Mouse (Mus musculus): ENCODE data around the gene Tsfm.

Tsfm gene

DNA sequence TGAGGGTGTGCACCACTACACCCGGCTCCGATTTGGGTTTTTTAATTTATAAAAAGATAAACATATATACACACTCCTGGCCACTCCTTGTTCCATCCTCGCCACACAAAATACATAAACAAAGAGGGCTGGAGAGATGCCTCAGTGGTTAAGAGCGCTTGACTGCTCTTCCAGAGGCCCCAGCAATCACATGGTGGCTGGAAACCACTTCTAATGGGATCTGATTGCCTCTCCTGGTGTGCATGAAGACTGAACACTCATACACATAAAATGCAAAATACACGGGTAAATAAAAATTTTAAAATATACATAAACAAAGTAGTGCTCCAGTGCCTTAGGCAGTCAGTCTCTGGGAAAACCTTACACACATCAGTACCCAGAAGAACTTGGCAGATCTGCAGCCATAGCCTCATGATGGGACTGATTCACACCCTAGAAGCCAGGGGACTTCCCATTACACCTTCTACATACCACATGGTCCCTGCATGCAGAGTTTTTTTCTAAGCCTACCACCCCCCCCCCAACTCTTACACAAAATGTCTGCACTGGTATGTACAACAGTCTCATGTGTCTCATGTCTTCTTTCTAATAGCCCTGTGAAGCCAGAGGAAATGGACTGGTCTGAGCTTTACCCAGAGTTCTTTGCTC, 12.0 kb upstream of the Tsfm start:
- intact Hi-C loops (cut with DNase I) = no loop called here

DNA sequence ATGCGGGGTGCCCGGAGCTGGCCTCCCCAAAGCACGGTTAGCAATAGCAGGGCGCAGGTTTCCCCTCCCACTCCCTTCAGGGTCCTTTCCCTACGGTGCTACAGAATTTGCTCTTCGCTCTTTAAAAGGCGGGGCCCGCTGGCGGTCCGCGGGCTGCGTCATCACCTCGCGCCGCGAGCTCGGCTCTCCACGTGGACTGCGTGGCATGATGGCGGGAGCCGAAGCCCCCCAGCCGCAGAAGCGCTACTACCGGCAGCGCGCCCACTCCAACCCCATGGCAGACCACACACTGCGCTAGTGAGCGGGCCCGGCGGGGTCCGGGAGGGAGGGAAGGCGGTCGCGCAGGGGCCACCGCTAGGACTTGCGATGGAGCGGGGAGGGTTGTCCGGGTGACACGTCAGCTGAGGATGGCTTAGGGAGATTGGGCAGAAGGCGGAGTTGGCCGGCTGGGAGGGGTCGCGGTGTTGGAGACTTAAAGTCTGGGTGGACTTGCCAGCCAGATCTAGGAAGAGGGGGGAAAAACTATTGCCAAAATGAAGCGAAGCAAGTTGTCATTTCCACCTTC, 11.2 kb upstream of the Tsfm start:
- intact Hi-C loops (cut with DNase I) = no loop called here

DNA sequence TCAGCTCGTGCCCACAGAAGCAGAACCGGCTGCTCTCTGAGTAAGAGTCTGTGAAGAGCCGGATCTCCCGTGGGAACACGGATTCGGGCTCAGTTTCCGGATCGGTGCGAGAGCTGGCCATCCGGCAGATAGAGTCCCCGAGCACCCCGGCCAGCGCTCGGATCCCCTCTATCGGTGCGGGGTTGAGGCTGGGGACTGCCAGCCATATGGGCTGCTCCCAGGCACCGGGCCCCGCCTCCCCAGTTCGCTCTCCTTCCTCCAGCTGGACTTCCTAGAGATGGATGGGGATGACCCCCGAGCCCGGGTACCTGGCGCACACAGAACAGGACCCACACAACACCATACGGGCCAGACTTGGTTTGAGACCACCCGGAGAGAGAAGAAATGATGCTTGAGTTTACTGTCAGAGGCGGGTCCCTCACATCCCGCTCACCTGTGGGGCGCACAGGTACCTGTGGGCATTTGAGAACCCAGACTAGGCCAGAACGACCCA, 10.7 kb upstream of the Tsfm start, which contains the start of the genes Mettl1 and Eef1akmt3:
Gene Mettl1 (plus strand): TSS at position 141 of the 493 bp plus-strand sequence.
Gene Eef1akmt3 (minus strand): TSS at position 240 of the 493 bp plus-strand sequence.
- intact Hi-C loops (cut with DNase I) = no loop called here

DNA sequence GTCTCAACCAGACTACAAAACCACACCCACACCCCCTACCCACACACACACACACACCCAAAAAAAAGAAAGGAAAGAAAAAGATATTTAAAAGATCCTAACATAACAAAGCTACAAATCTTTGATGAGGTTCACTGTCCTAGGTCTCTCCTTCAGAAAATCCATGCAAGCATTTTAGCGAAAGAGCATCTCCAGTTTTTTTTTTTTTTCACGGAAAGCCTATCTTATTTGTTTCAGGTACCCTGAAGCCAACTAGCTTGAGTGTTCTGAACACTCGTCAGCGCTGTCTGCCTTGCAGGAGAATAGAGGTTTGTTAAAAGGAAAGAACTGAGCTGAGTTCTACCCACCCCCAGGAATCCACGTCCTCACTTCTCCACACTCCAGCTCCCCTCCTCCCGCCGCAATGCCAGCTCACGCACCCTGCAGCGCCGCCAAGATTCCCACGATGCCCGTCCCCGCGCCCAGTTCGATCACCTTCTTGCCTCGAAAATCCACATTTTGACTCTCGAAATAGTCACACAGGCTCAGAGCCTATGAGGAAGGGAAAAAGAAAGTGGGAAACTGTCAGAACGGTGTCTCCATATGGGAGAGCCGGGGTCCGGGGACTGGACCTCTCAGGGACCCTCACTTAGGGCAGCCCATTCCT, 10.1 kb upstream of the Tsfm start:
- intact Hi-C loops (cut with DNase I) = no loop called here

DNA sequence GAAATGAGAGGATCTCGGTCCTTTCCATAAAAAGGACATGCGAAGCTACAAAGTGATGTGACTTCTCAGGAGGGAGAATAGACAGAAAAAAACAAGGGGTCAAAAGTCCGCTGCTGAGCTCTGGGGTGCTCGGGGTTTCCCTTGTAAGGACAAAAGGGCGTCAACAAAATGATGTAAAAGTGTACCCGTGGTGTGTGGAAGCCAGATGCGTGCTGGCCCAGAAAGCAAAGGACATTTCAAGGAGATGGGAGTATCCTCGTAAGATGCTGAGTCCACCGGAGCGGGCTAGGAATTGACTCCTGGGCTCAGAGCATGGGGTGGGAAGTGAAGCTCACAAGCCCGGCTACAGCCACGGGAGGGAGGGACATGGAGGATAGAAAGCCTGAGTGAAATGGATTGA, 7.0 kb upstream of the Tsfm start:
- intact Hi-C loops (cut with DNase I) = no loop called here

DNA sequence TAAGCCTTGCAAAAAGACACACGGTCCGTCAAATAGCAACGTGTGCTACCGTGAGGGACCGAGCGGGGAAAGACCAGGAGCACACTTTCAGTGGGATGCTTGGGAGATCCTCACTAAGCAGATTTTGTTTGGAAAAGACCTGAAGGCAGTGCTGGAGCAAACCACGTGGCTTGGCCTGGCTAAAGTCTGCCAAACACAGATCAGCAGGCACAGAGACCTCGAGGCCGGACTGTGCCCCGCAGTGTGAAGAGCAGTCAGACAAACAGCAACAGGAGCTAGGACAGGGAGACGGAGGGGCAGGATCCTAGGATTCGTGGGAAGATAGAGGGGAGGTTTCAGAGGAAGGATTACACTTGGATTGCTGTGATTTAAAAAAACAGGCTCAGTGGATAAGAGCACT, 5.6 kb upstream of the Tsfm start:
- intact Hi-C loops (cut with DNase I) = no loop called here

DNA sequence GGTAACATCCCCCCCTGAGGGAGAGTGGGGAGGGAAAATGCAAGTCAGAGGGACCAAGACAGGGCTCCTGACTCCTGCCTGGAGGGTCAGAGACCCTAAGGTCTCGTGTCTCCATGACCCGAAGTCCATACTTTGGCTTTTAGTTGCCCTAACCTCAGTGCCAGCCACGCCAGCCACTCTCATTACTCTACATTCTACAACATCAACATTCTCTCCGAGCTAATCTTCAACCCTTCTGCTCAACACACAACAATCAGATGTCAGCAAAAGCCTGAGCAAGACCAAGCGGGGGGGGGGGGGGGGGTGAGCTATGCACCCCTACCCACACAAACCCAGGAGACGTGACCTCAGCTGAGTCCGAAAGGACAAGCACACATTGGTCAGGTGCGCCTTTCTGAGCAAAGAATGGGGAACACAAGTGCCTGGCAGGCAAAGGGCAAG, 2.7 kb upstream of the Tsfm start:
- intact Hi-C loops (cut with DNase I) = no loop called here

DNA sequence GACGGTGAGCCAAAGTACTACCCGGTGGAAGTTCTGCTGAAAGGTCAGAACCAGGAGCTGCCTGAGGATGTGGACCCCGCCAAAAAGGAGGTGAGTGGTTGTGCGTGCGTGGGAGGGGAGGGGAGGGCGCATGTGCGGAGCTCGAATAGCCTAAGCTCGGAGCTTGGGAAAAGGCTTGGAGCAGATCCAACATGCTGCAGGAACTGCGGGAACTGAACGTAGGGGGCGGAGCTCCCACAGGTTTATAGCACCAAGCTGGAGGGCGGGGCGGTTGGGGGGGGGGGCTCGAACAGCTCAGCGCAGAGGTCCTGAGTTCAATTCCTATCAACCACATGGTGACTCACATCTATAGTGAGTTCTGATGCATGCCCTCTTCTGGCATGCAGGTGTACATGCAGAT, 12.2 kb downstream of the Tsfm start:
- intact Hi-C loops (cut with DNase I) = no loop called here

DNA sequence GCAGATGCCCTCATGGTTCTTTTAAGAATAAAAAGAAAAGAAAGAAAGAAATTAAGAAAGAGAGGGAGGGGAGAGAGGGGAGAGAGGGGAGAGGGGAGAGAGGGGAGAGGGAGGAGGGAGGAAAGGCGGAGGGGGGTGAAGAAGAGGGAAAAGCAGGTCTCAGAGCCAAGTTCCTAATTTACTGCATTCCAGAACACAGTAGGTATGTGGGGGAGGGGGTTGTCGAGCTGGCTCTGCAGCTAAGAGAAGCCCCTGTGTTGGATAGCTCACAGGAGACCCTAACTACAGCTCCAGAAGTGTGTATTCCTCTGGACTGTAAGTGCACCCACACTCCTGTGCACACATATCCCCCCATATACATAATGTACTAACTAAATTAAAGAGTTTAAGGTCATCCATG, 13.6 kb downstream of the Tsfm start:
- intact Hi-C loops (cut with DNase I) = no loop called here

DNA sequence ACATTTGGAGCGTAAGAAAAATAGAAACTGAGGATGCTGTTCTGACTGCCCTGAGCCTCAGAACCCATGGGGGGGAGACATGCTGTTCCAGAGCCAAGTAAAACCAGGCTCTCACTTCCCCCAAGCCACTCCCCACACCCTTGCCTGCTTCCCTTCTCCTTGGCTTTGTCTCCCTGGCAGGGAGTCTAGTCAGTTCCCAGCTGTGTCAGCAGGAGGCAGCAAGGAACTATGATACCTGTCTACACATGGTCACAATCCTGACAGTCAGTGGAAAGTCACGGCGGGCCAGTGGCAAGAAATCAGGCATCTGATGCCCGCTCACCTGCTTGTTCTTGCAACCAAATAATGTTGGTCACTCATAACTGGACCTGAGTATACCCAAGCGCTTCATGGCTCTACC, 14.2 kb downstream of the Tsfm start:
- intact Hi-C loops (cut with DNase I) = no loop called here

DNA sequence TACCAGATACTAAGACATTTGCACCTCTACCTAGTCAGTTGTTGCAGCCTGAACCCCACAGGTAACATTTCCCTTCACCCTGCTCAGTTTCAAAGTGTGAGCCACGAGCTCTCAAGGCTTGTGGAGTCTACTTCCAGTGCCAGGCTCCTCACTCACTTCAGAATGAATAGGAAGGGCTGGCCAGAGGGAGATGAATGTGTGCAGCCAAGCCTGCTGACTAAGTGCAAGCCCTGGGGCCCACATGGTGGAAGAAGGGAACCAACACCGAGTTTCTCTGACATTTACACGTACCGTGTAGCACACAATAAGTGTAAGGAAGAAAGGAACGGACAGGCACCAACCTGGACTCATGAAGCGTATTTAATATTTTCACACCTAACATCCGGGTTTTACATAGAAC, 26.8 kb downstream of the Tsfm start:
- intact Hi-C loops (cut with DNase I) = no loop called here

DNA sequence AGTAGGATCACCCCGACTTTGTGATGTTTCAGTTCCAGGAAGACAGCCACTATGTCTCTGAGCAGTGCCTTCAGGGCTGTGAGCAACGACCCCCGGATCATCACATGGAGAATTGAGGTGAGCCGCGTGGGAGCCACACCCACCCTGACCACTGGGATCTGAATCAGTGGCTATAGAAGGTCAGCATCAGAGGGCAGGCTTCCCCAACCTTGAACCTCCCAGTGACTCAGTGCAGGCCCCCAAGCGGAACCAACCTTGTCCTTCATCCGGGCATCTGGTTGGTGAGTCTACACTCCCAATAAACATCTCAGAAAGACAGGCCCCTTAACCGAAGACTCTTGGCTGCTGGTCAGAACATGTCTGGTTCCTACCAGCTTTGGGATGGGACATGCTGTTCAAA, 27.3 kb downstream of the Tsfm start:
- intact Hi-C loops (cut with DNase I) = no loop called here

DNA sequence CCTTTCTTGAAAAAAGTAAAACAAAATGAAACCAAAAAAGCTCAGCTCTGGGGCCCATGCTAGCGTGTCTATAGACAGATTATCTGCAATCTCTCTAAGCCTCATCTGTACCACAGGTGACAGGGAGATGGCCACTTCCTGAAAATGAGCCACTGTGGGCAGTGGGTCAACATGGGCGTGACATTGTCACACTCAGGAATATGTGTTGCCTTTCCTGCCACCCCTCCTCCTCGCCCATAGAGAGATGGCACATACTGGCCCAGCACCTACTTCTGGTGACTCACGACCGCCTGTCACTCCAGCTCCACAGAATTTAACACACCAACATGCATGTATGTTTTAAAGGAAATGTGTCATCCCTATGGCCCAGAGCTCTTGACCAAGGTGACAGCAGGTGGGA, 27.9 kb downstream of the Tsfm start:
- intact Hi-C loops (cut with DNase I) = no loop called here

DNA sequence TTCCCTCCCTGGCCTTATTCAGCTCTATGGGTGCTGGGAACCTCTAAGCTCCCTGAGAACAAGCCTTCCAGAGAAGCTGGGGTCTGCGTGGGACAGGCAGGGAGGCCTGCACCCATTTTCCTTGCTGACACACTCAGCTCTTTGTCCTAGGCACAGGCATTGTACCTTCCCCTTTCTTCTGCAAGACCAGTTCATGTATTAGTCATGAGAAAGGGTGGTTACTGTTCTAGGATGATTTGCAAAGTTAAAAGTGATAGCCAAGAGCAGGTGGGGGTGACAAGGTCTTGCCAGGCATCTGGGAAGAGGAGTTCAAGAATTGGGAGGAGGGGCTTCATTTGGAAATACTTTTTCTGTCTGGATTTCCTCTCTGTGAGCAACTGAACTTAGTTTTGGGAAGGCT, 28.6 kb downstream of the Tsfm start:
- intact Hi-C loops (cut with DNase I) = no loop called here

DNA sequence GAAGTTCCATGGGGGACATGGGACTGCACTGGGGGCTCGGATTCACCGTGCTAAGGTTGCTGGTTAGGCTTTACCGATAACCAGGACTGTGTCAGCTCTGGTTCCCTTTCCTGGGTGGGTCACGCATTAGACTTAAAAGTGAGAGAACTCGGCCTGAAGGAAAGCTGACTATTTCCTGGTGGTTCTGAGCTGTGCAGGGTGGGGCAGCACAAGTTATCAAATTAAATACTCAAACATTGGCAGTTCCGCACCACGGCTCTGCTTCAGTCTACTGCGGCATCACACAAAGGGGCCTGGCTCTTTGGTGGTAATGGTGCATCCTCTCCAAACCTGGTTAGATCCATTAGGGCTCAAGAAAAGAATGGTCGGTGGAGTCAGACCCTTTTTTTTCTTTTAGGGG, 29.3 kb downstream of the Tsfm start:
- intact Hi-C loops (cut with DNase I) = no loop called here

DNA sequence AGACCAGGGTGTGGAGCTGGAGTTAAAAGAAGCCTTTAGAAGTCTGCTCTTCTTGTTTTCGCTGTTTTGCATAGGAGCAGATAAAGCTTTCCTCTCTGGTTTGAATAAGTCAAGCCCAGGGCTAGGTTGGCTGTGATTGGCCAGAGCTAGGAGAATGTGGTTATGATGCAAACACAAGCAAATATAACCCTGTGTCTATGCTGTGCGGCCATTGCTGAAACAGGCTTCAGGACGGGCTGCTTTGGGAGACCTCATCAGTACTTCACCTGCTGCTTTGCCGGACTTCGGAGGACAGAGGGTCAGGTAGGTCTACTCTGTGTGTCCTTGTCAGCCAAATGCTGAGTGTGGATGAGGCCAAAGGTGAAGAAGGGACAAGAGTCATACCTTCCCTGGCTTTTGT, 30.1 kb downstream of the Tsfm start, which contains the start of gene Avil:
Gene Avil (plus strand): TSS at position 181 of the 400 bp plus-strand sequence.
- intact Hi-C loops (cut with DNase I) = no loop called here

DNA sequence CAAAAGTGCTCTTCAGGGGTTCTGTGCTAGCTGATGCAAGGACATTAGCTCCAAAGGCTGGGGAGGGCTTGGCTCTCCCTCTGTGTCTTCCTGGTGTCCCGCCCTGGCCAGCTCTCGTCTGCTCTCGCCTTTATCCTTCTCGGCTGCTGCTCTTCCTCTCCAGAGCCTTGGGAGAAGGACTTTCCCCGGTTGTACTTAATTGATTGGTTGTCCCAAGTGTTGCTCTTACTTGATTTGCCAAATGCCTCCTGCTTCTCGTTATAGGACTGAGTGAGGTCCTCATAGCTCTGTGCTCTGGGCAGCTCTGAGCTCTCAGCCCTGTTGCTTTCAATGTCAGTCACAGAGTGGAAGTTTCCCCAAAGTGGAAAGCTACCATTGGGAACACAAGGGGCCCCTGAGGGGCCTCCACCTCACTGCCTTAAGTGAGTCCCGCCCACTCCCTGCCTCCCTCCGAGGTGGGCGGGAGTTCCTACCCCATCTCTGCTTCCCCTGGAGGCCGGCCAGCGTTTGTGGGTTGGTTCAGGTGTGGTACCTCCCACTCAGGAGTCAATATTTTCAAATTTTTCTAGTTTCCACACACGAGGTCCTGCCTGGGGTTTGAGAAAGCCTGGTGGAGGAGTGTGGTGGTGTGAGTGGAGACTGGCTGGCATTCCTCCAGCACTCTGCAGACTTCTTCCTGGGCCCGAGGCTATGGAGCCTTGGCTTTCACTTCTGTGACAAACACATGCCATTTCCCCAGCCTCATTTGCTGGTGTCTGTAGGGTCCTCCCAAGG, 33.1 kb downstream of the Tsfm start:
- intact Hi-C loops (cut with DNase I) = no loop called here

DNA sequence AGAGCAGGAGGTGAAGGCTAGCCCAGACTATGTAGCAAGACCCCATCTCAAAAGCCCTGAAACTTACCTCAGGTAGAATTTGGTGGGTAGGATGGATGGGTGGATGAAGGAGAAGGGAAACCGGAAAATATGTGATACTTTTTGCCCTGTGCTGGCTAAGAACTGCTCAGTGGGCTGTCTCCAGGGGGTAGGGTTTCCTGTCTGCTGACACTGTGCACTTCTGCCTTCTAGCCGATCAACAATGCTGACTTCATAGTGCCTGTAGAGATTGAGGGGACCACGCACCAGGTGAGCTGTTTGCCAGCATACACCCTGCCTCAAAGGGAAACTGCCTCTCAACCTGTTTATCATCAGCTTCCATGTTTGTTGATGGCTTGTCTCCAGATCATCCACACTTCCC, 37.0 kb downstream of the Tsfm start:
- intact Hi-C loops (cut with DNase I) = no loop called here

DNA sequence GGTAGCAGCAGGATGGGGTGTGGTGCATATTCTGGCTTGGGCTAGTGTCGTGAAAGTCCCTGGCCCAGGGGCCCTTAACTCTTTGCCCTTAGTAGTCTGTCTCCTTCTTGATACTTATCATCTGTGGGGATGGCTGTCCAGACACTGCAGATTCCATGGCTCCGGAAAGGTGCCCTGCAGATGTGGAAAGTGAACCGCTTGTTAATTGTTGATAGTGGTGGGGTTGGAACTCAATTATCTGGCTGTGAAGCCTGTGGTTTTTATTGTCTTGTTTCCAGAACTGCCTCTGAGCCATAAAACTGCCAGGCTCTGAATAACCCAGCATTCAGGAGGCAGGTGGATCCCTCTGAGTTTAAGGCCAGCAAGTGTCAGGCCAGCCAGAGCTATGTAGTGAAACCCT, 39.0 kb downstream of the Tsfm start:
- intact Hi-C loops (cut with DNase I) = loop anchor here (2.0 kb wide), 1 partner anchor 39 kb away; the partner anchor contains the start of gene Tsfm

DNA sequence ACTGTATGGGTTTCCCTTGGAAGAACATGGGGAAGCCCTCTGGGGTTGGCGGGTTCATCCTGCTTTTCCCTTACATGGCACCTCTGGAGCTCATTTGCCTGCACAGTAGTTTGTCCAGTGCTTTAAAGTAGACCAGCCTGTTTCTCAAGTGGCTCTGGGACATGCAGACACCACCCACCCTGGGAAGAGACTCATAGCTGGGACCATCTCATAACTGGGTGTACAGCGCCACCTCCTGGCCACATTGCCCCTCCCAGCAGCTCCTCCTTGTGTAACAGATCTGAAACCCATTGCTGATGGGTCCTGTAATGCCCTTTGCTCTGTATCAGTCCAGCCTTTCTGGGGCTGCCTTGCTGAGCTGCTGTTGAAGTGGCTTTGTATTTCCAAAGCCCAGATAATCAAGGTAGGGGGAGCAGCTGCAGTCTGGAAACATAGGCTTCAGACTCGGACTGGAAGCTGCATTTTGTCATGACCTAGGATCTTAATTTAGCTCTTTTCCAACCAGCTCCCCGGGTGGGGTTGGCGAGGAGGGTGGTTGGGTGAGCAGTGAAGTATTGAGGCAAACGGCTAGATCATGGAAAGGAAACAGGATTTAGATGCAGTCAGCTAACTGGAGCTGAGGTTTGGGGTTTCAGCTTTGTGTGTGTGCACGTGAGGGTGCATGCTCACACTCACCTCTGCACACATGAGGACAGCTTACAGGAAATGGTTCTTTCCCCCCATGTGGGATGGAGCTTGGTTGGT, 40.2 kb downstream of the Tsfm start:
- intact Hi-C loops (cut with DNase I) = loop anchor here (1.0 to 2.0 kb wide), 2 partner anchors 40 to 71 kb away; partner anchors contain the start of gene Tsfm

All from adrenal gland (tissue).